Mouse (Mus musculus): Measurements from ENCODE around the gene Dnpep.
A peak's percentile ranks its signal among the peaks of the same experiment; 100 is the strongest.

The Dnpep gene

DNA sequence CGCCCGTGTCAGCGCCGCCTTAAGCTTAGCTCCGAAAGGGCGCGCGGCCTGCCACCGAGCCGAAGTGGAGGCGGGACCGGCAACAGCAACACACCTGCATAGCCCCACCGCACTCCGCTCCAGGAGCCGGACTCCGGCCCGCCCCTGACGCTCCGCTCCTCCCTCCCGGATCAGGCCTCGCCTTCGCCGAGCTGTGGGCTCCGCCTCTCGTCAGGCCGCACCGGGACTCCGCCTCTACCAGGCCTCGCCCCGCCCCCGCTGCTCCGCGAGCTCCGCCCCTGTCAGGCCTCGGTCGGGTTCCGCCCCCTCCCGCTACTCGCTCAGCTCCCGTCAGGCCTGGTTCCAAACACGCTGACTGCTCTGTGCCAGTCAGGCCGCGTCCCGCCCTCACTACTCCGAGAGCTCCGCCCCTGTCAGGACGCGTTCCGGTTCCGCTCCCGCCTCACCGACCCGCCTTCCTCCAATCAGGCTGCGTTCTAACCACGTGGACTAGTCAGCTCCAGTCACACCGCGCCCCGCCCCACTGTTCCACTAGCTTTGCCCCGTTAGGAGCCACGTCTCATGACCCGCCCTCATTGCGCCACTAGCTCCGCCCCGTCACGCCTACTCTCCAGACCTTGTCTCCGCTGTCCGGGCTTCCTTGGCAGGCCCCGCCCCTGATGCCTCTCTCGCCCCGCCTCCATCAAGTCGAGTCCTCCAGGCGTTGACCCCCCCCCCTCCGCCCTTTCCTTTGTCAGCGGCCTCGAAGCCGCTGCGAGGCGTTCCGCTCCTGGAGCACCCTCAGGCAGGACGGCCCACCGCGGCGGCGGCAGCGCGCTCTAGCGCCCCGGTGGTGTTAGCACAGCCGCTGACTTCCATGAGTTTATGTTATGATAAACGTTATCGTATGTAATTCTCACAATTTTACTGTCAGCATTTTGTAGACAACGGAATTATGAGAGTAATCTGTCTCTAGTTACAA, at the start of gene Dnpep:
Dnpep (minus strand) TSS at position 750 of the 961 bp plus-strand sequence.
- DNase-seq: peak; percentile 100

DNA sequence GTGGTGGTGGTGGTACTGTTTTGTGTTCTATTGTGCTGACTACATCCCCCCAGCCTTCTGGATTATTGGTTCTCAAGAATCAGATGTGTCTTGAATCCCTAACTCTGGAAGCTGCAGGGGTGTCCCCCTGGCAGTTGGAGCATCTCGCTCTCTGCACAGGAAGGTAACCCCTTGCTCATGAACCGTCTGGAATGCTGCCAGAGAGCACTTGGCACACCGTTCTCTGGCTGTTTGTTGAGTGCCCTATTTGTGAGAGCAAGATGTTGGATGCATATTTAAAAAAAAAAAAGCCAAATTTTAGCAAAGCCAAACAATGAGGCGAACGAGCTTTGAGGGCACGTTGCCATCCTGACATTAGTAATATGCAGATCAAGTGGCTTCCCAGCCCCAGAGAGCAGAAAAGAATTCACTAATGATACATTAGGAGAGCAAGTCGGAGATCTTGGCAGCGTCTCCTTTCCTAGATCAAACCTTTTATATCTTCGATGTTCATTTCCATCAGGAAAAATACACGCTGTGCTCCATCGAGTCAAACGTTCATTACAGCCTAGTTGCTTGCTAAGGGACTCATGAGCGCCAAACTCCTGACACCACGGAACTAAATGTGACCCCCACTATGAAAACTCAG, 47.8 kb upstream of the Dnpep start:
- no peak for DNase-seq

DNA sequence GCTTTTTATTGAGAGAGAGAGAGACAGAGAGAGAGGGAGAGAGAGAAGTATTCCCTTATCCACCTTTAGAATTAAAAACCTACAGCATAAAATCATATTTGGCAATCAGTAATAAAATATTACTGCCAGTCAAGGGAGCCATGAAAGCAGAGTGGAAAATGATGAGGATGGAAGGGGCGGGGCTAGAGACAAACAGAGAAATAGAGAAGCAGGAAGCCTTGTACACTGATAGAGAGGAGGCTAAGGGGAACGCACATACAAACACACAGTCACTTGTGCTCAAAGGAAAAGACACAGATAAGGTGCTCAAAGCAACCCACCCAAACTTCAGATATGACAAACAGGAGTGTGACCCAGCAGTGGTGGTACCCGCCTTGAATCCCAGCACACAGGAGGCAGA, 46.1 kb upstream of the Dnpep start:
- DNase-seq: no peak

DNA sequence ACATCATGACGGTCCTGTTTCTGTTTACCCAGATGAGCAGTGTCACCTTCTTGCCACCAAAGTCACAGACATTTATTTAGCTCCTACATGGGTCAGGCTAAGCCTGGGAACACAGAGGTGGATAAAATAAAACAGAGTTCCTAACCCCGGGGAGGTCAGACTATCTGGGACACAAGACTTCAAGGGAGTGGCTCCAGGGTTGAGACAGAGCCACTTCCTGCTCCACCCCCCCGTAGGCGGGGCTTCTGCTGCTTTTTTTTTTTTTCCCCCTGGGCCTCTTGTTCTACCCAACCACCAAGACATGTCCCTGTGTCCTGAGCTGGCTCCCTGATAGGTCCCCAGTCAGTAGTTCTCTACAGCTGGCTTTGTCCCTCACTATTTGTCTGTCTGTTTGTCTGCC, 44.0 kb upstream of the Dnpep start:
- no peak for DNase-seq

DNA sequence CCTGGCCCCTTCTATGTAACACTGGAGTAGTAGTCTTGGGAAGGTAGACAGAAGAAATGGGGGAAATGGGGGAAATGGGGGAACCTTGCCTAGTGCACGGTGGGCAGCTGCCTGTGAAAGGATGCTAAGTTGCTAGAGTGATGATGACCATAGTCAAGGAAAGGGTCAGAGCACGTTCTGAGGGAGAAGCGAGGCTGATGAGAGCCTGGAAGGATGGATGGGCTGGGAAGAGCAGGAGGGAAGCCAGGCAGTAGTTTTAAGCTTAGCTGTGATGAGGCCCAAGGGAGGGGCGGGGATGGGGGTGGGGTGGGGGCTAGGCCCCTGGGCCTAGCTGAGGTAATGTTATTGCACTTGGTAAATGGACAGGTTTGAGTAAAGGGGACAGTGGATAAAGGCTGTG, 43.3 kb upstream of the Dnpep start:
- no peak for DNase-seq

DNA sequence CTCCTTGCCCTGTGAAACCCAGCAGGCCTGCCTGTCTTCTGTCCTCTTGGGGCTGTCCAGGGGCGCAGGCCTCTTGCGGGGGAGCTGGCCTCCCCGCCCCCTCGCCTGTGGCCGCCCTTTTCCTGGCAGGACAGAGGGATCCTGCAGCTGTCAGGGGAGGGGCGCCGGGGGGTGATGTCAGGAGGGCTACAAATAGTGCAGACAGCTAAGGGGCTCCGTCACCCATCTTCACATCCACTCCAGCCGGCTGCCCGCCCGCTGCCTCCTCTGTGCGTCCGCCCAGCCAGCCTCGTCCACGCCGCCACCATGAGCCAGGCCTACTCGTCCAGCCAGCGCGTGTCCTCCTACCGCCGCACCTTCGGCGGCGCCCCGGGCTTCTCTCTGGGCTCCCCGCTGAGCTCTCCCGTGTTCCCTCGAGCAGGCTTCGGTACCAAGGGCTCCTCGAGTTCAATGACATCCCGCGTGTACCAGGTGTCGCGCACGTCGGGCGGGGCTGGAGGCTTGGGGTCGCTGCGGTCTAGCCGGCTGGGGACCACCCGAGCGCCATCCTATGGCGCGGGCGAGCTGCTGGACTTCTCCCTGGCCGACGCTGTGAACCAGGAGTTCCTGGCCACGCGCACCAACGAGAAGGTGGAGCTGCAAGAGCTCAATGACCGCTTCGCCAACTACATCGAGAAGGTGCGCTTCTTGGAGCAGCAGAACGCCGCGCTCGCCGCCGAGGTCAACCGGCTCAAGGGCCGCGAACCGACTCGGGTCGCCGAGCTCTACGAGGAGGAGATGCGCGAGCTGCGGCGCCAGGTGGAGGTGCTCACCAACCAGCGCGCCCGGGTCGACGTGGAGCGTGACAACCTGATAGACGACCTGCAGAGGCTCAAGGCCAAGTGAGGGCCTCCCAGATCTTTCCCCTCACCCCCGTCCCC, 42.6 kb upstream of the Dnpep start, which contains the start of gene Des:
Des (plus strand) TSS at position 218 of the 920 bp plus-strand sequence.
- peak; percentile 24 for DNase-seq

DNA sequence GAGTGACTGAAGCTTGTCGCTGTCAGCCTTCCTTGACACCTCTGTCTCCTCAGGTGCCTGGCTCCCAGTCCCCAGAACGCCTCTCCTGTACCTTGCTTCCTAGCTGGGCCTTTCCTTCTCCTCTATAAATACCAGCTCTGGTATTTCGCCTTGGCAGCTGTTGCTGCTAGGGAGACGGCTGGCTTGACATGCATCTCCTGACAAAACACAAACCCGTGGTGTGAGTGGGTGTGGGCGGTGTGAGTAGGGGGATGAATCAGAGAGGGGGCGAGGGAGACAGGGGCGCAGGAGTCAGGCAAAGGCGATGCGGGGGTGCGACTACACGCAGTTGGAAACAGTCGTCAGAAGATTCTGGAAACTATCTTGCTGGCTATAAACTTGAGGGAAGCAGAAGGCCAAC, 41.6 kb upstream of the Dnpep start:
- DNase-seq: no peak

DNA sequence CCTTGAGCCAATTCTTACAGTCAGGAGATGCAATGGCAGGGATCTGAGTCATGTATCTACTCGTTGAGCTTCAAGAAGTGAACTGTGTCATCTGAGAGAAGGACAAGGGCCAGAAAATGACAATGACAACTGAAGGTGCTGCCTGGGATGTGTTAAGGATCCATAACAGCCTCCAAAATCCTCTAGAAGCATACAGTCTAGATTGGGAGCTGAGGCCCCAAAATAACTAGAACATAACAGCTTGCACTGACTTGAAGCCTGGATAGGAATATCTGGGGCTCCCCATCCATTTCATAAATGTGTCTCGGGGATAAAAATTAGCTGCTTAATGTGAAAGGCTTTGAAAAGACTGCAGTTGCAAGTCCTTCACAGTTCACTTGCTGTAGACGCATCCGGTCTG, 40.2 kb upstream of the Dnpep start:
- no peak for DNase-seq

DNA sequence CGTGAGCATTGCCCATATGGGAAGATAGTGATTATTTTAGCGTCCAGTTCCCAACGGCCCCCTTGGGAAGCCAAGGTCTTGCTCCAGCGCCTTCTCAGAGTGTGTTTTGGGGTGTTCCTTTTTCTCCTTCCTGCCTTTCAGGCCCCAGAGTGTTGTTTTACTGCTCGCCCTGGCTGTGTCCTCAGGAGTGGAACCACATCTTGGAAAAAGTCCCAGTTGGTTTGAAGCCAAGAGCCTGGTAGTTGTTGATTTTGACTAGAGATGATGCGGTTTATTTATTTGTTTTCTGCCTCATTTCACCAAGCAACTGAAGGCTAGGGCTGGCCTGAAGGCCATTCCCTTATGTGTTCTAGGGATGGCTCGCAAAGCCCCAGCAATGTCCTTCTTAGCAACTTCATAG, 39.5 kb upstream of the Dnpep start:
- DNase-seq: no peak

DNA sequence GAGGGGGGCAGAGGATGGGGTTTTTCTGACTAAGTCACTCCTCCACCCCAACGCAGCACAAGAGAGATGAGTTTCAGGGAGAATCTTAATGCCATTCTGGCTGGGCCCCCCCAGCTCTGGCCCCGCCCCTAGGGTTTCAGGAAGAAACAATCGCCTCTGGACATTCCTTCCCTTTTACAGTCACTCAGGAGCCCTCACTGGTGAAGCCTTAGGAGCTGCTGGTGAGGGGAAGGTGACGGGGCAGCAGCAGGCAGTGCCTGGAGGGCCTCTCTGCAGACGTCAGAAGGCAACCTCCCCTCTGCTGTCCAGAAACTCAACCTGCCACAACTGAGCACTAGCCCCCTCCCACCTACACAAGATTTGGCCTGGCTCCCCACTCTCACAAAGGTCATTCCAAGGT, 31.5 kb upstream of the Dnpep start:
- DNase-seq: no peak

DNA sequence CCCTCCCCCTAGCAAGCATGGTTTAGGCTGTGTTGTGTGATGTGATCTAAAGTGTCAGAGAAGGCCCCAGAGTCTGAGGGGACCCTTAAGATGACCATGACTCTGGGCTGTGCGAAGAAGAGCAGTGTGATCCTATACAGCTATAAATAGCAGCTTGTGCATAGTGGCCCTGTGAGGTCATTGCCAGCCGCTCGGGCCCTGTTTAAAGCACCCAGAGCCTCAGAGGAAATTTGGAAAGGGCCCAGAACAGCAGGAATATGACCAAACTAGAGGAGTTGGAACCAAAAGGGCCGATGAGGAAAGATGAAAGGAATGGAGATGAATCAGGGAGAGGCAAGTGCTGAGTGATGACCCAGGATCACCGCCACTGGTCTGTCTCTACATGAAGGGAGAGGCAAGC, 29.5 kb upstream of the Dnpep start:
- no peak for DNase-seq

DNA sequence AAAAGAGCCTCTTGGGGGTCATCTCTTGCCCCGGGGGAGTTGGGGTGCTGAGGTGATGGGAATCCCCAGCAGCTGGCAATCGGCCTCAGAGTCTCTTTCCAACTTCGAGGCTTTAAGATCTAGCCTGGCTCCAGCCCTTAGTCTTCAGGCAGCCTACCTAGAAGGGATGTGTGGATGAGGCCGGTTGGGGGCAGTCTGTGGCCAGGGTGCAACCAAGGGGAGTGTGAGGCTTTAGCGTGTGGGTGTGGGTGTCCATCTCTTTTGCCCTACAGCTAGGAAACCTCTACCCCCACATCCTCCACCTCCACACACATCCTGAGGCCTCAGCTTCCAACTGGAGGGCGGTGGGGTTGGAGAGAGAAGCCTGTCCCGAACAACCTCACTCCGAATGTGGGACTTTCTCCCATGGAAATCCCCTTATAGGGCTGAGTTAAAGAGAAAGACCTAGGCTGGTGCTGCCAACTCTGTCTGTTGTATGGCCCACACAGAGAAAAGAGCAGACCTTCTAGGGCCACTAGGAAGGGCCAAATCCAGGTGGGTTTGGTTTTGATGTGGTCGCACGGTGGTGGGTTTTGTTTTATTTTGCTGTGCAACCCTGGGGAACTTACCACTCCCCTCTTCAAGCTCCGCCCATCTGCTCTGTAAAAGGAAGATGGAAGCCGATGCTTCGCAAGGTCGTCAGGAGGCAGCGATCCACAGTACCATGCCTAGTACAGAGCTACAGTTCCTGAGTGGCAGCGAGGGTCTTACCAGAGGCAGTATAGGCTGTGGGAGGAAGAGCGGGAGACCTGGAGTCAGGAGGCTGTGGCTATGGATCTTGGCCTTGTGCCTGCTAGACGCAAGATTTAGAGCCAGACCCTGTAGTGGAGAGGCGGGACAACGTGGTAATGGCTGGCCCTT, 27.5 kb upstream of the Dnpep start:
- no peak for DNase-seq

DNA sequence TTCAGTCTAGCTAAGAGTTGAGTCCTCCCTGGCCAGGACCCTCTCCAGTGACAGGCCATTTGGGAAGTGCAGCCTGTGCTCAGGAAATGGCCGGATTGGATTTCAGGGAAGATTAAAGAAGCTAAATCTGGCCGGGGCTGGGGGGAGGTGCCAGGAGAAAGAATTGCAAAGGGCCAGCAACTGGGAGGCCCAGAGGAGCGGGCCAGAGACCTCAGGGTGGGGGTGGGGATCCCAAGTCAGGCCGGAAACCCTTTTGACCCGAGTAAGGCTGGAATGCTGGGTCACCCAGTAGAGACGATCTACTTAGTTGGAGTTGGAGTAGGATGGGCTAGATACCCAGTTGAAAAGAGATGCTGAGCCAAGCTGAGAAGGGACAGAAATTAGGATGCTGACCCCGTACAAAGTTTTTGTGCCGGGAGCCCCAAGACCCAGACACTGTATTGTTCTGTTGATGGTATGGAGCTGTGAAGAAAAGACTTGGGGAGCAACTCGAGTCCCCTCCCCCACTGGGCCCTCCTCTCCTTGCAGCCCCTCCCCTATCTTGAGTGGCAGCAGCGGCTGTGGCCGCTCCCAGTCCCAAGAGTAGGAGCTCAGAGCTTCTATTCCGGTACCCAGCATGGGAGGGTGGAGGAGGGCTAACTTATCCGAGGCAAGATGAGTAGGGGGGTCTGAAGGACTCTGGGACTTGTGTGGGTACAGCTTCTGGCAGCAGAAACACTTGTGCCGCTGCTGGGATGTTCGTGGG, 26.7 kb upstream of the Dnpep start:
- no peak for DNase-seq

DNA sequence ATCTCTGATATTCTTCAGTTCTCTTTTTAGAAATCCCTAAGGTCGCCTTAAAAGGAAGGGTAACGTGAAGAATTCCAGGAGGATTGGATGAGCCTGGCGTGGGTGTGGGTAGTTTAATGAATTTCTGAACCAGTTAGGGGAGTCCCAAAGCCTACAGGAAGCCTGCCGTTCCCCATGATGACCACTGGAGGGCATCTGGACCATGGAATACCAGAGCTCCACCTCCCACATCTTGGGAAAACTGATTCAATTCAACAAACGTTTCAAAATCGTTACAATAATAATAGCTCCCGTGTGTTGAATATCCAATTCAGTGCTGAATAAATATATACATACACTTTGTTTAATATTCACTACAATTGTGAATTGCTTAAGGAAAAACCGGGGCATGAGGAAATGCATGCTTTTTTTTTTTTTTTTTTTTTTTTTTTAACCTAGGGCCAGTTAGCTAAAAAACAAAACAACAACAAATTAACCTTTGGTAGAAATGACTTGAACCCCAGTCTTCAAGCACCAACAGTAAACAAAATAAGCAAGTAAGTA, 25.2 kb upstream of the Dnpep start:
- DNase-seq: peak; percentile 48

DNA sequence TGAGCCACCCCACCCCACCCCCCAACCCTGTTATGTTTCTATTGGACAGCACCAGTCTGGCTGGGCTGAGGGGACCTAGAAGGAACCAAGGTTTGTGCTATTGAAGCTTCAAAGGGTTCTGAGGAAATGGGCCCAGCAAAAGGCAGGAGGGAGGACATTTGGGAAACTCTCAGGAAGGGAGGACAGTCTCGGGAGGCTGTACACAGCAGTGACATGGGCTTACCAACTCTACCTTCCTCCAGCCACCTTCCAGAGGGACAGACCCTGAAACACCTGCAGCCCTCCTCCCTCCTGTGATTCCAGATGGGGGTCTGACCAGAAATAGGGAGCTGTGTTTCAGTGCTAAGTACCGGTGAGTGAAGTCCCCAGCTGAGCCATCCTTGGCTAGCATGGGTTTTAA, 22.7 kb upstream of the Dnpep start:
- no peak for DNase-seq

DNA sequence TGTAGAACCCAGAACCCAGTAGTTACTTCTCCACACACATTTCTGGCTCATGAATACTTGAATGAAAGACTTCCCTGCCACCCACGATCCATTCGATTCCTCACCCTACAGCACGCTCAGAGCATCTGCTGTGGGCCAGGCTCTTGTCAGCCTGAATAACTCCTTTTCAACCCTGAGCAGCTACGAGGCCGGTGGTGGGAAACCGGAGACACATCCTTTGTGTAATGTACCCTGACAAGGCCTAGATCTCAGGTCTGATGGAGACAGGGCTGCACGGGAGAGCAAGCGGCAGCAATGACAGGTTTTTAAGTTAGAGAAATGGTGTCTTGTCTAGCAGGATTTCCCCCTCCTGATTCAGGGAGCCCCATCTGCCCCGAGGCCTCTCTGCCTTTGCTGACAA, 21.5 kb upstream of the Dnpep start:
- no peak for DNase-seq

DNA sequence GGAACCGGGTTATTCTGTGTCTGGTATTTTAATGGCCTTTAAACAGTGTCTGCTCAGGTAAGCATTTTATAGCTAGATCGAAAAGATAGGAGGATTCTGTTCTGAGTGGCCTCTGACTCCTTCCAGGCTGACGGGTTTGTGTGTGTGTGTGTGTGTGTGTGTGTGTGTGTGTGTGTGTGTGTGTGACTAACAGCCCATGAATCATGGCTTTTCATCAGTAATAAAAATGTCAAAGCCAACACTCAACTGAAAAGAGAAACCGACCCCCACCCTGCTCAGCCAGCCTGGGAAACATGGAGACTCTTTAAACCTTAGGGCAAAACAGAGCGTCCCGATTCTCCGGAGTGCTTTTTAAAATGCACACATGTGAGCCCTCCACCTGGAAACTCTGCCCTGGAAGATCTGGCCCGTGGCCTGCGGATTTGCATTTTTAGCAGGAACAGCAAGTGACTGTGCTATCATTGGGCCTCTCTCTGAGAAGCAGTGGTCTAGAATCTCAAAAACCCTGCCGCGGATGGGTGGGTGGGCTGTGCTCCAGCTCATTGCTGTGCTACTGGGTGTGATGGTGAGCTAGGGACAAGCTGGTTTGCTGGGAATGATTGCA, 20.4 kb upstream of the Dnpep start:
- DNase-seq: no peak

DNA sequence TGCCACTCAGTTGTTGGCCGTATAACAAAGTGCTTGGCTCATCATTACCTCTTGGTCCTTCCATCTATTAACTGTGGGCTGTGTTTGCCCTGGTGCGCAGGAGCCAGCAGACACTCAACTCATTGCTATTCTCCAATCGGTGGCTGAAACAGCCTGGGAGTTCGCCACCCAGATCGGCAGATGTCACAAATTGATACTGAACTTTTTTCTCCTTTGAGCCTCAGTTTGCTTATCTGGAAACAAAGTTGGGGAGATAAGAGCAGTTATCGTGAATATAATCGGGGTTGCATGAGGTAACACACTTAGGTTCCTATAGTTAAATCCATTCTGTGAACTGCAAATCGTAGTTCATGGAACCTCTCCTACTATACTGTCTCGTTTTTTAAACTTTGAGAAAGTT, 19.3 kb upstream of the Dnpep start:
- no peak for DNase-seq

DNA sequence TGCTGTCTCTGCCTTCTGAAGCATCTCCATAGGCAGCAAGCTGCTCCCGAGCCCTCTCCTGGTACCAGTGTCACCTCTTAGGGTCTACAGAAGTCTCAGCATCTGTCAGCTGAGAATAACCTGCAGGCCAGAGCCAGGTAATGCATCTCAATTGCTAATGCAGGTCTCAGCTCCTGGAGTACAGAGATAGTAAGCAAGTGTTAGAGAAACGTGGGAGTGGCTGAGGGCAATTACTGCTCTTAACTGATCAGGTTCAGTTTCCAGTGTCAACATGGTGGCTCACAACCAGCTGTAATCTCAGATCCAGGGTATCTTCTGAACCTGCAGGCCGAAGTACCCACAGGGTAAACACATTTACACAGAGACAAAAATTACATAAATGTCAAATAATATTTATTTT, 18.7 kb upstream of the Dnpep start:
- DNase-seq: no peak

DNA sequence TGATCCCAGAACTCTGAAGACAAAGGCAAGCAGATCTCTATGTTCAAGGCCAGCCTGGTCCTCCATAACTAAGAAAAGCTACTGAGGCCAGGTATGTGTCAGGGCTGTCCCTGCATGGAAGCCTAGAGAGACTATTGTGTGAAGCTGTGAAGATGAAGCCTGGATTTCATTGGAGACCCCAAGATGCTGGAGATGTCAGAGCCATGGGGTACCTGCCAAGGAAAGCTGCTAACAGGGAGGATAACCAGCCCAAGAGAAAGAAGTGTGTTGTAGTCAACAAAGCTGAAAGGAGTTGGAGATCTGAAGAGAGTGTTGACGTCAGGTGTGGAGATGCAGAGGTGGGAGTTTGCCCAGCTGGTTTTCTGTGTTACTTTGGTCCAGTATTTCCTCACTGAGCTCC, 13.5 kb upstream of the Dnpep start:
- DNase-seq: no peak

DNA sequence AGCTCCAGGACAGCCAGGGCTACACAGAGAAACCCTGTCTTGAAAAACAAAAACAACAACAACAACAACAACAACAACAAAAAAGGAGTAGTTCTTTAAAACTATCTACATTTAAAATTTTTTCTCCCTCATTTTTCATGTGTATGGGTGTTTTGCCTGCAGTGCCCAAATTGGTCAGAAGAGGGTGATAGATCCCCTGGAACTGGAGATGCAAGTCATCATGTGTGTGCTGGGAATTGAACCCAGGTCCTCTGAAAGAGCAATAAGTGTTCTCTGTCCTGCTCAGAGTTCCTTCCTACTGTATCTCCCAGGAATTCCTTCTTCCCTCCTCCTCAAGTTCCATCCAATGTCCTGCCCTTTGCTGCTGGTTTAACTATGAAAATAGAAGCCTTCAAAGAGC, 9.7 kb upstream of the Dnpep start:
- DNase-seq: no peak

Data from thymus, postnatal 4 days (tissue).